Mouse (Mus musculus) forebrain, embryonic 15.5 days (tissue): ENCODE results near the gene Memo1. TPM values are rescaled to one million over a fixed set of nuclear protein-coding genes. Genes with fewer than 3 reads are reported as not detected.

Source experiments
- ATAC-seq: fragments of 200-750 bp; cut with Nextera tagmentation; replicated peaks from 2 replicates; pipeline ENCODE4 v1.8.0; 2017; ENCODE audit warnings: mild to moderate bottlenecking, moderate TSS enrichment, moderate library complexity
- H3K27ac ChIP-seq: fragments of 300-500 bp; sonication (generic); replicated peaks from 2 replicates; pipeline ENCODE4 v1.5.1; 2015; ENCODE audit warnings: mild to moderate bottlenecking, inconsistent platforms
- H3K27me3 ChIP-seq: fragments of 300-500 bp; sonication (generic); 2 replicates; pipeline ENCODE4 v1.6.1; 2015; ENCODE audit warnings: inconsistent platforms
- H3K36me3 ChIP-seq: fragments of 300-500 bp; sonication (generic); 2 replicates; pipeline ENCODE4 v1.6.1; 2015; ENCODE audit warnings: mild to moderate bottlenecking, inconsistent platforms
- H3K4me1 ChIP-seq: fragments of 300-500 bp; sonication (generic); 2 replicates; pipeline ENCODE4 v1.6.1; 2015; ENCODE audit warnings: inconsistent platforms
- H3K4me2 ChIP-seq: fragments of 300-500 bp; sonication (generic); replicated peaks from 2 replicates; pipeline ENCODE4 v1.6.1; 2015; ENCODE audit warnings: mild to moderate bottlenecking, inconsistent platforms
- H3K4me3 ChIP-seq: fragments of 300-500 bp; sonication (generic); 2 replicates; pipeline ENCODE4 v1.5.1; 2015; ENCODE audit warnings: mild to moderate bottlenecking, inconsistent platforms
- H3K9ac ChIP-seq: fragments of 300-500 bp; sonication (generic); replicated peaks from 2 replicates; pipeline ENCODE4 v1.6.1; 2015; ENCODE audit warnings: mild to moderate bottlenecking, inconsistent platforms
- H3K9me3 ChIP-seq: fragments of 300-500 bp; sonication (generic); 2 replicates; pipeline ENCODE4 v1.6.1; 2016; ENCODE audit warnings: inconsistent platforms
- WGBS: fragments of 180-500 bp; shearing (Covaris S2); methylation state at CpG from one replicate; pipeline ENCODE4 v1.1.7; 2015; ENCODE audit warnings: mixed read lengths; 5-methylcytosine and 5-hydroxymethylcytosine counted together
- polyA plus RNA-seq: library from polyadenylated mRNA; unstranded; fragments of >200 nt; fragmentation: Nextera tagmentation; extraction: Ambion mirVana; gene quantifications from 2 replicates; pipeline ENCODE4 v1.2.1, GENCODE M21; 2015

The Memo1 gene
- polyA plus RNA-seq, 1 experiment from 2014 or later = 63.9 TPM

GRCm38 (mm10) chr17:74290869-74291268, 4.5 kb downstream of the Memo1 start:
- H3K4me2 ChIP-seq = no peak overlapping the region
- no peaks in the 10 kb centered on the region for H3K27me3 ChIP-seq
- H3K36me3 ChIP-seq = no peaks in the 10 kb centered on the region
- no peak overlapping the region for H3K9ac ChIP-seq
- H3K9me3 ChIP-seq = no peaks in the 10 kb centered on the region
- peaks cover 31% of the 10 kb centered on the region for H3K4me1 ChIP-seq
- no peak overlapping the region for H3K27ac ChIP-seq
- no peak for ATAC-seq
- H3K4me3 ChIP-seq = no peak overlapping the region

DNA sequence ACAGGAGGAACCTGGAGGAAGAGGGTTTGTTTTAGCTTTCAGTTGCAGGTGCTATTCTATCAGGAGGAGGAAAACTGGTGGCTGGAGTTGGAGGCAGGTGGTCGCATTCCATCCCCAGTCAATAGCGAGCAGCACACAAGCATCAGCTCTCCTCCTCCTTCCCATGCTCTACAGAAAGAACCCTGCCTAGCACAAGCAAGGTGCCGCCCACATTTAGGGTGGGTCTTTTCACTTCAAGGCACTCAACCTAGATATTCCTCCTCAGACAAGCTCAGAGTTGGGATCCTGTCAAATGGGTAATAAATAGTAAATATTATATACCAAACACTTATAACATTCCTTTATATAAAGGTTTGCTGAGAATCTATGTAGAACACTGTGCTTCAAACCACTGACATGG, 5.1 kb downstream of the Memo1 start:
- no peak overlapping the region for H3K4me2 ChIP-seq
- H3K4me3 ChIP-seq = no peak overlapping the region
- no peaks in the 10 kb centered on the region for H3K9me3 ChIP-seq
- H3K9ac ChIP-seq = no peak overlapping the region
- ATAC-seq = no peak
- H3K4me1 ChIP-seq = peaks cover 27% of the 10 kb centered on the region
- no peak overlapping the region for H3K27ac ChIP-seq
- H3K27me3 ChIP-seq = no peaks in the 10 kb centered on the region
- no peaks in the 10 kb centered on the region for H3K36me3 ChIP-seq
- 80% methylated on average over 3 of the region's 3 CpGs for WGBS

DNA sequence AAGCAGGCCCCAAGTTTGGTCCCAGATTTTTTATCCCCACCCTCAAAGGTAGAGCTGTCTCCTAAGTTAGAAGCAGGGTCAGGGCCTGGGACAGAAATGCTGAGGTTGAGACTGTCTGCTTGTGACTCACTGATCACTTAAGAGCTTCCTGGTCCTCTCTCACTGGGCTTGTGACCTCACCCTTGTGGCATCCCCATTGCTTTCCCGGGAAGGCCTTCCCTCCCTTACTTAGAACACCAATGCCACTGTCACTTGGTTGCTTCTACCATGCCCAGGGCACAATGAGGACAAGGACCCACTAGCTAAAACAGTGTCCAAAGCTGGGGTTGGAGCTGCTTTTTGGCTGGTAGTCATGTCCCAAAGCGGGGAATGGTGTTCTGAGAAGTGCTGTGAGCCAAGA, 6.7 kb downstream of the Memo1 start:
- Histone ChIP-seq H3K36me3 (no peaks in the 10 kb centered on the region), H3K27ac (no peak overlapping the region), H3K4me1 (peaks cover 25% of the 10 kb centered on the region), H3K4me3 (no peak overlapping the region), H3K27me3 (no peaks in the 10 kb centered on the region), H3K9me3 (no peaks in the 10 kb centered on the region), H3K9ac (no peak overlapping the region), H3K4me2 (no peak overlapping the region)
- no peak for ATAC-seq
- WGBS = 92% methylated on average over 2 of the region's 2 CpGs

DNA sequence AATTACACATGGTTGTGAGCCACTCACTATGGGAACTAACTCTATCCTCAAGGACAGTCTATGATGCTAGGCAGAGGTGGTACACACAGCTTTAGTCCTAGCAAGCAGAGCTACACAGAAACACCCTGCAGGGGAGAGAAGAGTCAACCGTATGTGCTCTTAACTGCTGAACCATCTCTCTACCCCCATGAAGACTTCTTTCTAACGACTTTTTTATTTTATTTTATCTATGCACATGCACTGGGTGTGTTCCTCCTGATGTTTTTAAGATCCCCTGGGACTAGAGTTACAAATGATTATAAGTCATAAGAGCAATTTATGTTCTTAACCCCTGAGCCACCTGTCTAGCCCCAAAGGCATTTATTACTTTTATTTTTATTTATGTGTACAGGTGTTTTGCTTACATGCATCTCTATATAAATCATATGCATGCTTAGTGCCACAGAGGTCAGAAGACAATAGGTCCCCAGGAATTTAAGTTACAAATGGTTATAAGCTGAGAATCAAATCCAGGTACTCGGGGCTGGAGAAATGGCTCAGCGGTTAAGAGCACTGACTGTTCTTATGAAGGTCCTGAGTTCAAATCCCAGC, 9.1 kb downstream of the Memo1 start:
- Histone ChIP-seq H3K27me3 (no peaks in the 10 kb centered on the region), H3K4me1 (peaks cover 5% of the 10 kb centered on the region), H3K9ac (no peak overlapping the region), H3K9me3 (no peaks in the 10 kb centered on the region), H3K4me3 (no peak overlapping the region), H3K4me2 (no peak overlapping the region), H3K27ac (no peak overlapping the region), H3K36me3 (no peaks in the 10 kb centered on the region)
- 84% methylated on average over 4 of the region's 4 CpGs for WGBS
- no peak for ATAC-seq

DNA sequence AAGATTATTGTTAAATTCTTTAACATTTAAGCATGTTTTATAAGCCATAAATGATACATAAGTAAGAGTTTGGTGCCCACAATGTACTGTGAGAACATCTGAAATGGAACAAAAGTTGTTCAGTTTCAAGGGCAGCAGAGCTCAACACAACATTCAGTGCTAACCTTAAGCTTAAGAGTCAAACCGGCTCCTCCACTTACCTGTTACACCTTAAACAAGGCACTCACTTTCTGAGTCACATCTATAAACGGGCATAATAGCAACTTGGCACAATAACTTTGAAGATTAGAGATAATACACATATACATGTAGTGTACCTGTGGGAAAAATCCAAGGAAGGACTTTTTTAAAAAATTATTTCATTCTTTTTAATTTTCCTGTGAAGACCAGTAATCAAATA, 9.6 kb downstream of the Memo1 start:
- WGBS = 91% methylated on average over 2 of the region's 2 CpGs

GRCm38 (mm10) chr17:74284397-74285115, 10.8 kb downstream of the Memo1 start:
- no peak overlapping the region for H3K27ac ChIP-seq
- H3K4me2 ChIP-seq = no peak overlapping the region
- H3K36me3 ChIP-seq = no peaks in the 10 kb centered on the region
- no peaks in the 10 kb centered on the region for H3K9me3 ChIP-seq
- no peak overlapping the region for H3K4me3 ChIP-seq
- no peaks in the 10 kb centered on the region for H3K4me1 ChIP-seq
- H3K9ac ChIP-seq = no peak overlapping the region
- WGBS = 82% methylated on average over 2 of the region's 2 CpGs
- no peak for ATAC-seq
- H3K27me3 ChIP-seq = no peaks in the 10 kb centered on the region

More for the DNA sequence above, 9.6 kb downstream of the Memo1 start:
- H3K27ac ChIP-seq = no peak overlapping the region
- no peak overlapping the region for H3K9ac ChIP-seq
- no peaks in the 10 kb centered on the region for H3K27me3 ChIP-seq
- H3K4me3 ChIP-seq = no peak overlapping the region
- H3K4me2 ChIP-seq = no peak overlapping the region
- H3K9me3 ChIP-seq = no peaks in the 10 kb centered on the region
- no peak for ATAC-seq
- no peaks in the 10 kb centered on the region for H3K36me3 ChIP-seq
- peaks cover under 1% of the 10 kb centered on the region; the same call in 1 of the 2 replicates for H3K4me1 ChIP-seq

- no peak overlapping the region for H3K9ac ChIP-seq
- no peak overlapping the region for H3K27ac ChIP-seq
- no peak overlapping the region for H3K4me2 ChIP-seq
- no peaks in the 10 kb centered on the region for H3K36me3 ChIP-seq
- no peak overlapping the region for H3K4me3 ChIP-seq
- ATAC-seq = no peak
- WGBS = 96% methylated on average over 3 of the region's 3 CpGs
- no peaks in the 10 kb centered on the region for H3K9me3 ChIP-seq
- 0 out of 2 replicates have a peak, but pooled peaks cover 4% of the 10 kb centered on the region for H3K4me1 ChIP-seq
- no peaks in the 10 kb centered on the region for H3K27me3 ChIP-seq
Measured at GRCm38 (mm10) chr17:74282024-74282423, 13.3 kb downstream of the Memo1 start.

DNA sequence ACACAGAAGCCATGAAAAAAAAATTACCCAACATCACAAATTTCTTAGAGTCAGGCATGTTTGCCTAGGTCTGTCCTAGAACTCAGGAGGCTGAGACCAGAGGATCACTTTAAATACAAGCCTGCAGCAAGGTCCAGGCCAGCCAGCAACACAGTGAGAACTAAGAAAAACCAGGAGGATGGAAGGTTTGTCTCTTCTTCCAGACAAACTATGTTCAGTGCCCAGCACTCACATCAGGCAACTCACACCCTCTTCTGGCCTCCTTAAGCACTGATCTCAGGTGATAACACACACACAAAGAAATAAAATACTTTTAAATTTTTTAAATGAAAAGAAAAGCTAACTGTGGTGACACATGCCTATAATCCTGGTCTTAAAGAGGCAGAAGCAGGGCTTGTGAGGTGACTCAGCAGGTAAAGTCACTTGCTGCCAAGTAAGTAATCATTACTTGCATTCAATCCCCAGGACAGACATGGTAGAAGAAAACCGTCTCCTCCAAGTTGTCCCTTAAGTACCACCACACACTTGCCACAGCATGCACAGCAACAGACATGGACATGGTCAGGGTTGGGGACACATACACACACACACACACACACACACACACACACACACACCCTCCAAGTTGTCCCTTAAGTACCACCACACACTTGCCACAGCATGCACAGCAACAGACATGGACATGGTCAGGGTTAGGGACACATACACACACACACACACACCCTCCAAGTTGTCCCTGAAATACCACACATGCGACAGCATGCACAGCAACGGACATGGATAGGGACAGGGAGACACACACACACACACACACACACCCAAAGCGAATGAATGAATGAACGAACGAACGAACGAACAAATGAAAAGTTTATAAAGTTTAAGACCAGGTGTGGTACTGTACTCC, 16.1 kb downstream of the Memo1 start:
- Histone ChIP-seq H3K4me3 (no peak overlapping the region), H3K9ac (no peak overlapping the region), H3K9me3 (no peaks in the 10 kb centered on the region), H3K4me2 (no peak overlapping the region), H3K4me1 (0 out of 2 replicates have a peak, but pooled peaks cover 4% of the 10 kb centered on the region), H3K36me3 (no peaks in the 10 kb centered on the region), H3K27ac (no peak overlapping the region), H3K27me3 (no peaks in the 10 kb centered on the region)
- WGBS = 93% methylated on average over 8 of the region's 8 CpGs
- 0 out of 2 replicates have a peak, but pooled peaks have one; percentile 32 for ATAC-seq

- Histone ChIP-seq H3K27me3 (no peaks in the 10 kb centered on the region), H3K27ac (no peak overlapping the region), H3K4me3 (no peak overlapping the region), H3K9ac (no peak overlapping the region), H3K4me1 (0 out of 2 replicates have a peak, but pooled peaks cover 4% of the 10 kb centered on the region), H3K4me2 (no peak overlapping the region), H3K9me3 (no peaks in the 10 kb centered on the region), H3K36me3 (no peaks in the 10 kb centered on the region)
- 90% methylated on average over 3 of the region's 3 CpGs for WGBS
- ATAC-seq = no peak
Measured at GRCm38 (mm10) chr17:74274471-74274870, 20.9 kb downstream of the Memo1 start.

DNA sequence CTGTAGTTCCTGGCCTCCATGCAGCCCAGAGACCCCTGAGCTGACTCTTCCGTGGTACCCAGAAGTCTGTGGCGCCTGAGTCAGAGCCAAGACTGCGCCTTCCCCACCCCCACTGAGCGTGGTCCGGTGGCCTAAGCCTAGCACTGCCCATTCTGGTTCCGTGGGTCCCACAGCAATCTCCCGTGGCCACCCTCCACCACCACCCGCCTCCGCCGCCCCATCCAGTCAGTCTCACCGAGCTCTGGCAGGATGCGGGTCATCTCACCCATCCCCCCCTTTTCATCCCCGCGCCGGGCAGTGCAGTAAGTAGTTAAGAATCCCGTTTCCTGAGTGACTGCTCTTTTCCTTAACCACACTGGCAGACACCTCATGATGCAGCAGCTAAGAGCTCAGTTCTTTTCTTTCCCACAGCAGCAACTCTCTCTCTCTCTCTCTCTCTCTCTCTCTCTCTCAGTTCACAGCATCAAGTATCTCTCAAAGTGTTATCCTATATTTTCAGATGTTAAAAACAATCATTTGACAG, 22.6 kb downstream of the Memo1 start:
- WGBS = 83% methylated on average over 16 of the region's 16 CpGs

GRCm38 (mm10) chr17:74271541-74272268, 23.6 kb downstream of the Memo1 start:
- Histone ChIP-seq H3K36me3 (no peaks in the 10 kb centered on the region), H3K27me3 (no peaks in the 10 kb centered on the region), H3K4me3 (no peak overlapping the region), H3K4me1 (no peaks in the 10 kb centered on the region), H3K4me2 (no peak overlapping the region), H3K9me3 (no peaks in the 10 kb centered on the region), H3K27ac (no peak overlapping the region), H3K9ac (no peak overlapping the region)
- 93% methylated on average over 3 of the region's 3 CpGs for WGBS
- ATAC-seq = no peak

More for the DNA sequence above, 22.6 kb downstream of the Memo1 start:
- no peaks in the 10 kb centered on the region for H3K4me1 ChIP-seq
- H3K36me3 ChIP-seq = no peaks in the 10 kb centered on the region
- H3K27ac ChIP-seq = no peak overlapping the region
- no peak overlapping the region for H3K4me3 ChIP-seq
- 0 out of 2 replicates have a peak, but pooled peaks have one; percentile 48 for ATAC-seq
- H3K27me3 ChIP-seq = no peaks in the 10 kb centered on the region
- no peaks in the 10 kb centered on the region for H3K9me3 ChIP-seq
- no peak overlapping the region for H3K4me2 ChIP-seq
- no peak overlapping the region for H3K9ac ChIP-seq
